Mouse (Mus musculus) MN1 (cell line): ENCODE measurements around the gene Snrpg.
A peak's percentile ranks its signal among the peaks of the same experiment; 100 is the strongest.

Experiments
- DNase-seq: peaks from one replicate; pipeline ENCODE4 v3.0.0-alpha.2; 2016; ENCODE audit warnings: low spot score

Snrpg gene

DNA sequence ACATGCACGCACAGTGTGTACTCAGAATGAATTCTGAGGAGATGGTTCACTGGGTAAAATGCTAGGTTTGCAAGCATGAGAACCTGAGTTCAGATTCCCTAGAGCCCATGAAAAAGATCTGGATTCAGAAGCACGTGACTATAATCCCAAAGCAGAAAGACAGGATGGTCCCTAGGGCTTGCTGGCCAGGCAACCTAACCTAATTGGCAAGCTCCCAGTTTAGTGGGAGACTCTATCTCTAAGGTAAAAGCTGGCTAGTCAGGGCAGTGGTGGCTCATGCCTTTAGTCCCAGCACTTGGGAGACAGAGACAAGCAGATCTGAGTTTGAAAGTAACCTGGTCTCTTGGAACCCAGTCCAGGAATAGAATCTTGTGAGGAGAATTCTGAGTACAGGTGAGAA, 27.9 kb downstream of the Snrpg start:
- peak; percentile 71 for DNase-seq

DNA sequence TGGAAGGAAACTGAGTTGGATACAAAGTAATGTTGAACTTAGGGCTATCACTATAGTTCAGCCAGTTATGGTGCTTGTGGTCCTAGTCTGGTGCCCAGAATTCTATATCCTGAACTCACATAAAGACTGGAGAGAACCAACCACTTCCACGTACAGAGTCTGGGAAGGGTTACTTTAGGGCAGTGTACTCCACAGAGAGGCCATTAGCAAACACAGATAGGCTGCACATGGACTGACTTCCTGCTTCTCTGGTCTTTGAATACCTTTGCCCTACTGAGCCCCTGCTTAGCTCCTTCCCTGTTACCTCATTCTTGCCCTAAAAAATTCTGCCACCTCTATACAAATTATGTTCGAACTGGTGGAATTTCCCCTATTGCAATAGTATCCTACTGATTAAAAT, 28.9 kb downstream of the Snrpg start:
- DNase-seq, result no peak

DNA sequence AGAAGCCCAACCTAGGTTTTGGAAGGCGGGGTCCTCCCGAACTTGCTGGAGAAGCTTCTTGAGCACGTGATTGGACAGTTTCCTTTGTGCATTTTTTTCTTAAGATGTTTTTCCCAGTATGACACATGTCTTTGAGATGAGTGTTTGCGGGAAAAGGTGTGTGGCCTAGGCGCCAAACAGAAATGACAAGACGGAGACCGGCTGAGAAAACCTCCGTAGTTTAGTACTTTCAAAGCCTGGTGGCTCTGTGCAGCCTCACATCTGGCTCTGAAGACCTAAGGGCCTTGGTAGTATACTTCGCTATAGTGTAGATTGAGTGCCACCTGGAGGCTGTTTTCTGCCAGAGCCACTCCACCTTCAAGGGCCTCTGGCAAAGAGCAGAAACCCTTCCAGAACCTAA, 29.9 kb downstream of the Snrpg start:
- DNase-seq, result peak; percentile 88

DNA sequence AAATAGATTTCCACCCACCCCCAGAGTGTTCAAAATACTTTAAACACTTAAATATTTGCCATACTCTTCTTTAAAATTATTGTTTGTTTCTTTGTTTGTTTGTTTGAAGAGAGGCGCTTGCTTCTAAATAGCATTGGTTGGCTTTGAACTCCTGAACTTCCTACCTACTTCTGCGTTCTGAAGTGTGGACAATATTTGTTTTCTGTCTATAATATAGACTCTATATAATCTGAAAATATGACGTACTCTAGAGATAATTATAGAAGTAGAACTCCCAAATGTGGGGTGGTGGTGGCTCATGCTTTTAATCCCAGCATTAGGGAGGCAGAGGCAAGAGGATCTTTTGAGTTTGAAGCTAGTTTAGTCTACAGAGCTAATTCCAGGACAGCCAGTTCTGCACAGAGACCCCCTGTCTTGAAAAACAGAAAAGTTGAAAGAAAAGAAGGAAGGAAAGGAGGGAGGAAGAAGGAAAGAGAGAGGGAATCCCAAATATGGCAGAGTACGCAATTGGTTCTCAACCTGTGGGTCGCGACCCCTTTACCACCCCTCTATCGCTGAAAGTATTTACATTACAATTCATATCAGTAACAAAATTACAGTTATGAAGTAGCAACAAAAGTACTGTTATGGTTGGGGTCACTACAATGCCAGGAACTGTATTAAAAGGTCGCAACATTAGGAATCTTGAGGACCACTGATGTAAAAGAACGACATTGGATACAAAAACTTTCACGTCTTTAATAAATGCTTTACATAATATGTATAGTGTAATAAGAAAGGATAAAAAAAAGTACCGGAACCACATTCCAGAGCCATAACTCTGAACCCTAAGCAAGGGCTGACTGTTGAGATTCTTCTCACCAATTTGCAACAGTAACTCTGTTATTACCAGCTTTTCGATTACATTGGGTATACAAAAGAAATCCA, 31.8 kb downstream of the Snrpg start:
- DNase-seq, result peak; percentile 33

DNA sequence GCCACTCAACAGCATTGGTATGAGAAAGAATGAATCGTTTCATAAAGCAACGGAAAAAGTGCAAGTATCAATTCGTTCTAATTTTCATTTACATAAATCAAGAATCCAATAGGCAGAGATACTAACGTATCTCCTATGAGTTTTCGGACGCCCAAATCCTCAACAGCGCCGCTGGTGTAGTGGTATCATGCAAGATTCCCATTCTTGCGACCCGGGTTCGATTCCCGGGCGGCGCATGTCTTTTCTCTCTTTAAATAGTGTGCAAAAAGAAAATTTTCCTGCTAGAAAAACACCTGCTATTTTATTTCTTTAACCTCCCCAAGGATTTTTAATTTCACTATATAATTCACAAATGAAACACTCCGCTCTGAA, 32.6 kb downstream of the Snrpg start:
- peak; percentile 92 for DNase-seq

DNA sequence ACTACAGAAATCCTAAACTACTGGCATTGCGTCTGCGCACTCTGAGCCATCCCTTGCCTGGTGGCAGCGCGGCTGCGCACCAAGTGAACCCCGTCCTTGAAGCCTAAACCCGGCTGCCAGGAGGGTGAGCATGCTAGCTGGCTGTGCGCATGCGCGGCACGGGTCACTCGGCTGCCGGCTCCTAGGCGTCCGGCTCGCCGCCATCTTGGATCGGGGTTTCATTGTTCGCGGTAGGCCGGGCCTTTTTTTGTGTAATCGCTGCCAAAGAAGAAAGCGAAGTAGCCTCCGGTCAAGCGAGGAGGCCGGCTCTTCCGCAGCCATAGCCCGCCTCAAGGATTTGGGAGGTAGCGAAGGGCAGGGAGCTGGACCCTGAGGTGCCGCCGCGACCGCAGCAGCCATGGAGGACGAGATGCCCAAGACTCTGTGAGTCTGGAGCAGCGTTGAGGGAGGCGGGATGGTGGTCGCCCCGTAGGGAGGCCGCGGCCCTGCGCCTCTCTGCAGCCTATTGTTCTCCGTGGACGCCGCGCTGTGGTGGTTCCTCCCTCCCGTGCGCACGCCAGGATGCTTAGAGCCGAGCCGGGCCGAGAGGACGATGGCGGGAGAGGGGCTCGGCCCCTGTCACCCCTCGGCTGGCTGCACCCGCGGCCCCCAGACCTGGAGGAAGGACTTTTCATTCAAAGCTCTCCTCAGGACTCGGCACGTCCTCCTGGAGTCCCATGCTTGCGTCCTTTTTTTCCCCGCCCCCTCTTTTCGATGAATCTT, 33.2 kb downstream of the Snrpg start, which contains the start of gene Tia1:
TSS of gene Tia1 (plus strand) at position 120 of the 762 bp plus-strand sequence.
- DNase-seq, result peak; percentile 99

DNA sequence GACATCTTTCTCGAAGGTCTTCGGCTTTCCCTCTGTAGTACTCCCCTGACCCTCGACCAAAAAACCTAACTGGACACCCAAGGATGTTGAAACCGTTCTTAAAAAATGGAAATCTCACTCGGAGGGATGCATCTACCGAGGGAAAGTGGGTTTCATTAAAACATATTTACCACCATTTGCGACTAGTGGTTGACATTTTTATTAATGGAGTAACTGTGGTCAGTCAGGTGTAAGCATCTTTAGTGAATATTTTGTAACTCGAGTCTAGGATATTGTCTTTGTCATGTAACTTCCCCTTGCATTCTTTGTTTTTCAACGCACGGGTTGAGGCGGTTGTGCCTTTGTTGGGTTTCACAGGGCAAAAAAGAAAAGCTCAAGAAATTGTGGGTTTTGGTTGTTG, 33.9 kb downstream of the Snrpg start:
- DNase-seq, result peak; percentile 56

DNA sequence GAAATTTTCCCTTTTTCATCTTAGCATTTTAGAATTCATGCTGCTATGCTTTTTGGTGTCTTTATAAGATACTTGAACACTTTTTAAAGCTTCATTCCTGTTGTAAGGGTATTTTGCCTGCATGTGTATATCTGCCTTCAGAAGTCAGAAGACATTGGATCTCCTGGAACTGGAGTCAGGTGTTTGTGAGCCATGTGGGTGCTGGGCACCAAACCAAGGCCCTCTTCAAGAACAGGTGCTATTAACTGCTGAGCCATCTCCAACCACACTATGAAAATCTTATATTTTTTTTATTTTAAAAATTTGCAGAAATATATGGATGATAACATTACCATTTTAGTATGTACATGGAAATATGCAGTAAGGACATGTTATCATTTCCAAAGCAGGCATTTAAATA, 35.2 kb downstream of the Snrpg start:
- no peak for DNase-seq

DNA sequence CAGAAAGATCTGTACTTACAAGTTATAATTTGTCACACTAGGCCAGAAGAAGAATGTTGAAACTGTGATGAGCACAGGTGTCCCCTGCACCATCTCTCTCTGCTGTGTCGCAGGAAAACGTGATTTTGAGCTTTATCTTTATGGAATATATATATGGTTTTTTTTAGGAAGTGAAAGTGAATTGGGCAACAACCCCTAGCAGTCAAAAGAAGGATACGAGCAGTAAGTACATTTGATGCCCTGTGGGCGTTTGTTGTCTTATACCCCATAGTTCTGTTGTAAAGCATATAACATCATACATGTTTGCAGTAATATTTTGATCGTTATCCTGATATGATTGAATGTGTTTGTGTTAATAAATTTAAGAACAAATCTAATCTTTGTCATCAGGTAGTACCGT, 47.6 kb downstream of the Snrpg start:
- no peak for DNase-seq

DNA sequence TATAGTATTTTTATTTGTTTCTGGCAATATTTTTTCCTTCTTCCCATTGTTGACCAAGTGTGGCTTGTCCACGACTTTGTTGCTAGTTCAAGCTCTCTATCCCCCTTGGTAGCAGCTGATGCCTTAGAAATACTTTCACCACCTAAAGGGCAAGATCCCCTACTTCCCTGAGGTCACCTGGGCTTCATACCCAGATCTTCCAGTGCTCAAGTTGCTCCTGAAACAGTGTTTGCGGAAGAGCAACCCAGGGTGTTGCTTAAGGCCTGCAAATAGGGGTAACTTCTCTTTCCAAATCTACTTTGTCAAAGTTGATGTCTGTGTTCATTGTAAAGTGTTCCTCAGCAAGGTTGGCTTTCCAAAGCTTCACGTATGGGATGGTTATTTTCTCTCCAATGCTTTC, 48.1 kb downstream of the Snrpg start:
- DNase-seq, result no peak

DNA sequence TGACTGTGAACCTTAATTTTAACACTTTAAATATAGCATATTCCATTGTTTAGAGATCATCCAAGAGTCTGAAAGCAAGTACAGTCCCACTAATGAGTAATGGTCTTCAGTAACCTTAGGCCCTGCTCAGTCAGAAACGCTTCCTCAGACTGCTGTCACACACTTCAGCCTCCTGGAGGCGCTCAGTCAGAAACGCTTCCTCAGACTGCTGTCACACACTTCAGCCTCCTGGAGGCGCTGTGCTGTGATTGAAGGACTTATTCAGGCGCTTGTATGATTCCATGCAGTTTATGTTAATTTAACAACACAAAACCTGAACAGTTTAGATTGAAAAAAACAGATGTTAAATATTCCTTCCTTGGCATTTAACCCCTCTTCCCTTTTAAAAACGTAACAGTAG, 49.4 kb downstream of the Snrpg start:
- DNase-seq, result peak; percentile 38

DNA sequence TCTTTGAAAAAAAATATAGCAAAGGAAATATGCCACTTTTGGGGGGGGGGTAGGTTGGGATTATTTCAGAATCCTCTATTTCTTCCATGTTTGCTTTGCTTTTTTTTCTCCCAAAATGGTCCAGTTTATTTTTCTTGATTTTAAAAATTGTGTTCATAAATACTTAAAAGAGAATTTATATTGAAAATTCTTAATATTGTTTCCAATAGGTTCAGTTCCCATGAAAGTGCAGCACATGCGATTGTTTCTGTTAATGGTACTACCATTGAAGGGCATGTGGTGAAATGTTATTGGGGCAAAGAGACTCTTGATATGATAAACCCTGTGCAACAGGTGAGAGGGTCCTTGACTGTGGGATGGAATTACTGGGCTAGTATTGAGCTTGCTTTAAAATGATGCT, 55.3 kb downstream of the Snrpg start, which contains the start of gene Gm44790:
TSS of gene Gm44790 (plus strand) at position 301 of the 400 bp plus-strand sequence.
- DNase-seq, result no peak
